Mouse (Mus musculus) embryo, embryonic 9.5 days (tissue): ENCODE results near the gene Ccdc85b.
"Not testable (repeated sequence)": the region's sequence is repeated elsewhere in the genome, so short reads cannot be mapped to it uniquely, and the experiment has no call there.

Experiments
- DNase-seq: peaks from one replicate; pipeline ENCODE4 v3.0.0-alpha.2; 2017; ENCODE audit errors: extremely low spot score

Gene Ccdc85b

GRCm38 (mm10) chr19:5457746-5458442, at the start of gene Ccdc85b:
Gene Ccdc85b (minus strand): TSS chr19:5457894.
- no peak for DNase-seq

GRCm38 (mm10) chr19:5503687-5504086, 46.0 kb upstream of the Ccdc85b start, which contains the start of gene 1700020D05Rik:
Gene 1700020D05Rik (minus strand): TSS chr19:5503787.
- DNase-seq, result no peak

- DNase-seq, result no peak
Measured at GRCm38 (mm10) chr19:5500330-5500875, 42.7 kb upstream of the Ccdc85b start.

DNA sequence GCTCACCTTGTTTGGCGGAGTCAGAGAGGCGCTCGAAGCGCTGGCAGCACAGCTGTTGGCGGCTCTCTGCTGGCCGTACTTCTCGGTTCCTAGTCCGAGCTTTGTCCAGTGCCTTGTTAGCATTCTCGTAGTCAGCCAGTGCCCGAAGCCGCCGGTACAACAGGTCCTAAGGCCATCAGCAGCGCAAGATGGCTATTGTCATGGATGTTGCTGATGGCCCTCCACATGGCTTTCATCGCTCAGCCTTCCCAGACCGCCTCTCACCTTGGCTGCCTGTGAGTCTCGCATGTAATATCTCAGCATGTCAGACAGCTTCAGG, 38.3 kb upstream of the Ccdc85b start:
- no peak for DNase-seq

DNA sequence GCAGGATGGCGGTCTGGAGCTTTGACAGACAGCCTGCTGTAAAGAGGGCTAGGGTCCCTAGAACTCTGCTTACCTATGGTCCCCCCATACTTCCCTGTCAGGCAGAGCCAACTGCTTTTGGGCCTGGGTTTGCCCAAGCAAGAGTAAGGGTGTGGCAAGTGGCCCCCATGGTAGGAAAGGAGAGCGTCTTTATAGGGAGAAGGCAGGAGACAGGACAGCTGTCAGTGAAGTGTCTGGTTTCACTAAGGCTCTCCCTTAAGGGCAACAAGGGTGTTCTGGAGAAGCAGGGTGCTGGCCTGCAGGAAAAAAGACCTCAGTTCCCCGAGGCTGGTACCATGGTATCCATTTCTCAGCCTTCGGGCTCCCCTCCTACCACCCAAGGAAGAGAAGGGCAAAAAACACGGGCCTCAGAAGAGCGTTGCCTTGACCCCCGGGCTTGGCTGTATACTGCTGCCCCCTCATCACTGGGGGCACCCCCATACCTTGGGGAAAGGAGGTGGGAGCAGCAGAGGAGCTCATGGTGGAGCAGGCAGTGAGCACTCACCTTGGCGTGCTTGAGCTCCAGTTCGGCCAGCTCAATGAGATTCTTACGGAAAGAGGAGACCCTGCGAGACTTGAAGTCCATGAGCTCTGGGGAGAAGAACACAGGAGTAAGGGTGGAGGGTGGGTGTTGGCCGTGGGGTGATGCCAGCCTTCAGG, 37.8 kb upstream of the Ccdc85b start:
- DNase-seq, result no peak

DNA sequence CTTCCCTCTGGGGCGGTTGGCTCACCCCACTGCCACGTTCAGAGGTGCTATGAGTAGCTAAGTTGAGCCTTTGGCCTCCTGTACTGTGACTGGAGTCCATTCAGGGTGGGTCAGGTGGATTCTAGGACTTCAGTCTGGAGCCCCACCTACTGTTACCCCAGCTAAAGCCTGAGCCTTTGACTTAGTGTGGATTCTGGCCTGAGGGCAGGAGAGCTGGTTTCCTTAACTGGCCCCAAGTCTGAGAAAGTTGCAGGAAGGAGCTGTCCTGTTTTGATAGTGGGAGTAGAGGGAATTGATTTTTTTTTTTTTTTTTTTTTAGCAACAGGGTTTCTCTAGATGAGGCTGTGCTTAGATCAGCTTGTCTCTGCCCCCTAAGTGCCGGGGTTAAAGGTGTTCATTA, 36.6 kb upstream of the Ccdc85b start:
- no peak for DNase-seq

GRCm38 (mm10) chr19:5493301-5493721, 35.6 kb upstream of the Ccdc85b start:
- DNase-seq, result not testable (repeated sequence)

- DNase-seq, result no peak
Measured at GRCm38 (mm10) chr19:5492641-5493040, 34.9 kb upstream of the Ccdc85b start.

- peak; percentile 77 for DNase-seq
Measured at GRCm38 (mm10) chr19:5490898-5491708, 33.4 kb upstream of the Ccdc85b start.

- DNase-seq, result peak; percentile 95
Measured at GRCm38 (mm10) chr19:5490313-5490897, 32.7 kb upstream of the Ccdc85b start, which contains the start of gene Cfl1. Gene Cfl1 (plus strand): TSS chr19:5490455.

DNA sequence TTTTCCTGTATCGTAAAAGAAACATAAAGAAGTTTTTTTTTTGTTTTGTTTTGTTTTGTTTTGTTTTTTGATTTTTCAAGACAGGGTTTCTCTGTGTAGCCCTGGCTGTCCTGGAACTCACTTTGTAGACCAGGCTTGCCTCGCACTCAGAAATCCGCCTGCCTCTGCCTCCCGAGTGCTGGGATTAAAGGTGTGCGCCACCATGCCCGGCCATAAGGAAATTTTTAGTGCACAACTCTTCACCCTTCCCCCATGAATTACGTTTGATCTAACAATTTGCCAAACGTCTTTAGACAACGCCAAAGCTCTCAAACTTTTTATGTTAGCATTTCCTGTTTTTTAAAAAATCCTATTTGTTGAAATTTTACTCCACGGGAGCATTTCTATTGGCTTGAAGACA, 32.0 kb upstream of the Ccdc85b start:
- DNase-seq, result not testable (repeated sequence)

DNA sequence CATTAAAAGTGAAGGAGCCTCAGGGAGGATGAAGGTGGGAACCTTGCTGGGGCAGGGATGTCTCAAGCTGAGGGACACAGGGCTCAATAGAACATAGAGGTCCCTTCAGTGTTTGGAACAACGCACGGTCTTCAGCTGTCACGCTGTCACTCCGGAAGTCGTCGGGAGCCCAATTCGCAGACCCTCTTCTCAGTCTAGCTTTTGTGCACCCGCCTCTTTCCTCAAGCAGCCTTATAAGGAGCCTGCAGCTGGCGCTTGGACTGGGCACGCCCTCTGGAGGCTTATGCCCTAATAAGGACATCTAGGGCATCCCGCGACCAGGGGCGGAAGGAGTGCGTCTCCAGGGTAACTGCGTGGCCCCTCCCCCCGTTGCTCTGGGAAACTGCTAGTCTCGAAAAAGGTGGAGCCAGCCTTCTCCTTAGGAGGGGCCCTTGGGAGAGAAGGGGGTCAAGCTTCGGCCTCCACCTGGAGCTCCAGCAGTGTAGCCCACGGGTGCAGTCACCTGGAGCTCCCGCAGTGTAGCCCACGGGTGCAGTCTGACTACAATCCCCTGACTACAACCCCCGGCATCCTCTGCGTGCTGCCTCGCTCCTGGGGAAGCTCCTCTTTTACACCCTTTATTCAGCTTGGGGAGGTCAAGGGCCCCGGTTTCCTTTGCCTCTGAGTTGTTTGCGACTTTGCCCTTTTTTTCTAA, 31.3 kb upstream of the Ccdc85b start:
- peak; percentile 98 for DNase-seq

GRCm38 (mm10) chr19:5487768-5488550, 30.3 kb upstream of the Ccdc85b start, which contains the start of gene Mus81:
Gene Mus81 (minus strand): TSS chr19:5488402.
- peak; percentile 97 for DNase-seq

DNA sequence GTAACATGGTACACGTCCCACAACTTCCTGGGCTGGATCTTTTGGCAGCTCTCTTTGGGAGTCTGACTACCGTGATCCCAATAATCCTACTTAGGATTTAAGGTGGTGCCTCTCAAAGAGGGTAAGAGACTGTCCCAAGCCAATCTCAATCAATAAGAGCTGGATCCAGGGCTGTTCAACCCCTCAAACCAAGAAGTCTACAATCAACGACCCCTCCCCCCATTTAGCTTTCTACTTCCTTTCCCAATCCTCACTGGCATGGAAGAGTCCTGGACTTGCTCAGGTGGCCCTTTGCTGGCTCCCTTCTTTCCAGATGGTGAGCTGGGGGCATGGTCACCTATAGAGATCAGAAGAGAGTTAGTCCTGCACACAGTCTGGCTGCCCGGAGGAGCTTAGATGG, 29.1 kb upstream of the Ccdc85b start:
- DNase-seq, result no peak

- DNase-seq, result no peak
Measured at GRCm38 (mm10) chr19:5486286-5486685, 28.6 kb upstream of the Ccdc85b start.

DNA sequence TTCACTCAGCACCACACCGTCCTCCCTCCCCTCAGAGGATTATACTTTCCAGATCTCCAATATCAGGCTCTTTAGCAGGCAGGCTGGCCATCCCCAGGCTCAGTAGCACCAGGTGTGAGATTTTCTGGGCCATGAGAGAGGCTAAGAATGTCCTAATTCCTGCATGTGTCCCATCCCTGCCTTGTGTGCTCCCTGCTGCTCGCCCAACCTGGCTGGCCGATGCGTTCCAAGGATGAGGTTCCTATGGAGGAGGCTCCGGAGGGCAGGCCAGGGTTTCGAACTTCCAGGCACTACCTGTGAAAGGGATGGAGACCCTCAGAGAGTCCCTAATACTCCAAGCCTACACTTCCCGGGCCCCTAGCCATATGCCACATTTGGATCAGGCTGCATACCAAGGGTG, 28.1 kb upstream of the Ccdc85b start:
- no peak for DNase-seq

- no peak for DNase-seq
Measured at GRCm38 (mm10) chr19:5485371-5485770, 27.7 kb upstream of the Ccdc85b start.

- no peak for DNase-seq
Measured at GRCm38 (mm10) chr19:5484496-5484895, 26.8 kb upstream of the Ccdc85b start.

GRCm38 (mm10) chr19:5483386-5484359, 26.0 kb upstream of the Ccdc85b start:
- no peak for DNase-seq
